Mouse (Mus musculus) liver, adult 2 months (tissue): ENCODE results near the gene Mtmr10.

Experiments
- CTCF ChIP-seq: fragments of 200-500 bp; IDR thresholded peaks from 2 replicates; pipeline ENCODE4 v1.5.1; 2011; ENCODE audit warnings: low read depth, low read length, control low read depth
- POLR2A ChIP-seq: fragments of 200-500 bp; IDR thresholded peaks from 2 replicates; pipeline ENCODE4 v1.6.1; 2011; ENCODE audit warnings: low read length, control low read depth; ENCODE audit not compliant: insufficient read depth; ENCODE audit errors: extremely low read depth

DNA sequence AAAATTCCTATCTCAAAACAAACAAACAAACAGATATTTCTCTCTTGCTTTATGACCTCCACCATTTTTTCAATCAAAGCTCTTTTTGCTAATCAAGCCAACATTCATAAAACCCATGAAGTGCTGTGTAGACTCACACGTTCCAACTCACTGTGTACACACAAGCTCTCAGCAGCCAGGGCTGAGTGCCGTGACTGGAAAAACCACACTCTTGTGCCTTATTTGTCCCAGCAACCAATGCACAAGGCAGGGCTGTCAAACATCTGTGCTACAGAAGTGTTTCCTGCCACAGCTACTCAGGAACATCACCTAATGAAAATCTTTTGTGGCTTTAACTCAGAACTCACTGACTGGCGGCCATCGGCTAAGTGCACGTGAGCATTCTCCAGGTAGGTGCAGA is 78.4 kb downstream of the Mtmr10 start:
- TF ChIP-seq CTCF (no peak), POLR2A (no peak)
